Comparison of ENCODE assay signal across 13 mouse cellular contexts in genomic region chr3:81583387-81584027, GRCm38 (mm10).
"Had no signal": no experiment of that assay in that cellular context is flagged by ENCODE, and none has a peak within 500 bp of the region (broad histone marks: within the 10 kb centered on the region; RNA-seq: fewer than 3 reads in every experiment).

No protein-coding gene starts in this region.

- H3K4me1 ChIP-seq: limb, embryonic 15.5 days; liver, embryonic 12.5 days; midbrain, embryonic 15.5 days had no signal

- H3K9ac ChIP-seq: limb, embryonic 15.5 days; liver, embryonic 12.5 days; lung, embryonic 14.5 days; midbrain, embryonic 15.5 days had no signal

- DNase-seq: lung, embryonic 14.5 days; lung, postnatal 10 days; lung, postnatal 4 days; right cerebral cortex, adult 18-20 months; spleen, adult 18-20 months; thymus, adult 18-20 months; thymus, postnatal 14 days had no signal

- H3K4me2 ChIP-seq: limb, embryonic 15.5 days; liver, embryonic 12.5 days; lung, embryonic 14.5 days; midbrain, embryonic 11.5 days; midbrain, embryonic 15.5 days had no signal

- H3K27me3 ChIP-seq: limb, embryonic 15.5 days; liver, embryonic 12.5 days; midbrain, embryonic 15.5 days had no signal

- ATAC-seq: hindbrain, postnatal 0 days; liver, embryonic 12.5 days; midbrain, embryonic 15.5 days had no signal

- H3K9me3 ChIP-seq: limb, embryonic 15.5 days; liver, embryonic 12.5 days; midbrain, embryonic 15.5 days had no signal

- H3K4me3 ChIP-seq: left cerebral cortex, adult 2 months; limb, embryonic 15.5 days; liver, embryonic 12.5 days; midbrain, embryonic 15.5 days had no signal

- H3K27ac ChIP-seq: hindbrain, postnatal 0 days; left cerebral cortex, adult 2 months; limb, embryonic 15.5 days; liver, embryonic 12.5 days; midbrain, embryonic 15.5 days had no signal

- H3K36me3 ChIP-seq: limb, embryonic 15.5 days; liver, embryonic 12.5 days; midbrain, embryonic 15.5 days had no signal
